Mouse (Mus musculus) kidney, adult 2 months (tissue): ENCODE measurements around the gene Slc25a11.

Experiments
- CTCF ChIP-seq: fragments of 200-500 bp; conservative IDR thresholded peaks from 2 replicates; pipeline ENCODE4 v1.5.1; 2011; ENCODE audit warnings: low read depth, mild to moderate bottlenecking, control low read depth, low read length, moderate library complexity, mixed read lengths; ENCODE audit not compliant: insufficient read depth, insufficient read length
- POLR2A ChIP-seq: fragments of 200-500 bp; IDR thresholded peaks from one replicate; pipeline ENCODE4 v1.6.1; 2011; ENCODE audit warnings: low read depth, low read length, control low read depth

GRCm38 (mm10) chr11:70635601-70636000 is 11.7 kb downstream of the Slc25a11 start:
- TF ChIP-seq CTCF (no peak), POLR2A (no peak)
